Mouse (Mus musculus) spleen, postnatal 14 days (tissue): ENCODE results near the gene Borcs6.
"Not testable (repeated sequence)": the region's sequence is repeated elsewhere in the genome, so short reads cannot be mapped to it uniquely, and the experiment has no call there.

Source experiments
- DNase-seq, 2 experiments: peaks; one replicate each; pipeline ENCODE4 v3.0.0; 2021 to 2022; ENCODE audit warnings: low spot score in 2 of 2

The Borcs6 gene

DNA sequence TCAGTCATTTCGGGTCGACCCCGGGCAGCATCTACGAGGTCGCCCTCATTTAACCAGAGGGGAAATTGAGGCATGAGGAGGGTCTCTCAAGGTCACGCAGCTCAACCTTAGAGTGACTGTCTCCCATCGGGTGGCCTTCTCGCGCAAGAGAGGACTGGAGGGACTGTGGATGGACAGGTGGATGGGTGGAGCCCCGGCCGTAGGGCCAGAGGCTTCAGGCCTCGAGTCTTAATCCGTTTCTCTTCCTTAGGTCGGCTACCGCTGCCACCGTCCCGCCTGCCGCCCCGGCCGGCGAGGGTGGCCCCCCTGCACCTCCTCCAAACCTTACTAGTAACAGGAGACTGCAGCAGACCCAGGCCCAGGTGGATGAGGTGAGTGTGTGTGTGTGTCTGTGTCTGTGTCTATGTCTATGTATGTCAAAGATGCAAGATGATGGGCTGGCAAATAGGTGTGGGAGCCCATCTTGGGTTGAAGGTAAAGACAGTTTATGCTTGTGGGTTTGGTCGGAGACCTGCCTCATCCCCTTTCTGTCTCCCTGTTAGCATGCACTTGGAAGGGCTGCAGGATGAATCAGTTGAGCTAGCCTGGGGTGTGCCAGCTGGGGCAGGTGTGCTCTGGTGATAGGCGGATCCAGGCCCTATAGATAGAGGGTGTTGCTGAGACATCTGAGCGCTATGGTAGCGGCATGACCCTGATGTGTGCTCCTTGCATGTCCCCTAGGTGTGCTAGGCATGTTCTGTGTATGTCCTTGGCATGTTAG is 29.5 kb downstream of the Borcs6 start:
- DNase-seq = no peak

DNA sequence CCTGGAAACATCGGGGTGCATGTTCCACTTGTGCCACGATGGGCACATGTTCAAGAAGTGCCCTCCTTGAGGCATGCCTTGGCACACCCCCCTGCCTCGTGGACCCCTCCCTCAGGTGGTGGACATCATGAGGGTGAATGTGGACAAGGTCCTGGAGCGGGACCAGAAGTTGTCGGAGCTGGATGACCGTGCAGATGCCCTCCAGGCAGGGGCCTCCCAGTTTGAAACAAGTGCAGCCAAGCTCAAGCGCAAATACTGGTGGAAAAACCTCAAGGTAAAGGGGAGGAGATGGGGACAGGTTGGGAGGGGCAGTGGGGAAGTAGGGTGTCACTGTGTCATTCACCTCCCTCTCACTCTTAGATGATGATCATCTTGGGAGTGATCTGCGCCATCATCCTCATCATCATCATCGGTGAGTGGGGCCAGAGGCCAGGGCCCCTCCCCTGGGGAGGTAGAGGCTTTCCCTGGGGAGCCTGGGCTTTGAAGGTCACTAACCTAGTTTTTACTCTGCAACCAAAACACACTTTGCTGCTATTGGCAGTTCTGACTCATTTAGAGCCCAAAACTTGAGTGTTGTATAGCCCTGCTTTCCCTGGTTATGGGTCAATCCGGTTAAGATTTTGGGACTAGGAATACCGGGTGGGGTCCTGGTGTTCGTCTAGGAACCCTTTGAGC is 30.2 kb downstream of the Borcs6 start:
- DNase-seq = no peak

DNA sequence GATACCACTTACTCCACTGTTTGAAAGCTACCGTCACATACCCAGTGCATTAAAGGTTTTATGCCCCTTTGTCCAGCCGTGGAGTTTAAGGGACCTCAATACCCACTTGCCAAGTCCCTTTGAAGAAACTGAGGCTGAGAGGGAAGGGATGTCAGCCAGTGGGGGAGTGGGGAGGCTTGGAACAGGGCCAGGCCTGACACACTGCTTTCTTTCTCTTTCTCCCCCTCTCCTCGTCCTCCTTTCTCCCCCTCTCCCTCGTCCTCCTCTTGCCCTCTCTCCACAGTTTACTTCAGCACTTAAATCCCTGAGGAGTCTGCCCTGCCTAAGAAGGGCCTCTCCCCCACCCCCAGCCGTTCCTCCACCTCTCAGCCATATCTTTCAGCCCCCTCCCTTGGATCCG is 30.9 kb downstream of the Borcs6 start:
- no peak for DNase-seq

DNA sequence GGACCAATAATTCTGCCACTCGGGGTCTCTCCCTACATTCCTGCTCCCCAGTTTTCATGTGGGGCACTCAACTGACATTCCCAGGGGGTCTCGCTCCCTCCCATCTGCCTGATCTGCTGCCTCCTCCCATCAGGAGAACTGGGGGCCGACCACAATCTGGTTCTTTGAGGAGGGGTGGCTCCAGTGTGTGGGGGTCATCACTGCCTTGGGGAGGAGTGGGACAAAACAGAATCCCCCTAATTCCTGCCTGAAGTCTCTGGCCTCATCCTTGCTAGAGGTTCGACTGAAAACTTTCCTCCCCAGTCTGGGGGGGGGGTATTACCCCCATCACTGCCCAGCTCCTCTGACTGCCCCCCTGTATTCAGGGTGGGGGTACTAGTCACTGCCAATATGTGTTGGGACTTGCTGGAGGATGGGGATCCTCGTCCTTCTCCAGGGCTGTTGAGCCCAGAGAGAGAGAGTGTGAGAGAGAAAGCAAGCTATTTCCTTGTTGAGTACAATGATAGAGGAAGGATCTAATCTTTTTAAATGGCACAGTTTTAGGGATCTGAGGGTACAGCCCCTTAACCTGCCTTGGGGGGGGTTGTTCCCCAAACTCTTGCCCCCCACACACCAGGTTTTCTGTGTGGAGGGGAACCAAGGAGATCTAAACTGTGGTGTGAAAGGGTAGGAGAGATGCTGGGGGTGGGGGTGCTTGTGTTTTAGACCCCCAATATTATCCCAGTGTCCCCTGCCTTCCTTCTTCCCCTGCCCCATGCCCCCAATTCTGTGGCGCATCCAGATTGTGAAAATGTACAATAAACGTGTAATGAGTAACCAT is 32.3 kb downstream of the Borcs6 start:
- DNase-seq = no peak

DNA sequence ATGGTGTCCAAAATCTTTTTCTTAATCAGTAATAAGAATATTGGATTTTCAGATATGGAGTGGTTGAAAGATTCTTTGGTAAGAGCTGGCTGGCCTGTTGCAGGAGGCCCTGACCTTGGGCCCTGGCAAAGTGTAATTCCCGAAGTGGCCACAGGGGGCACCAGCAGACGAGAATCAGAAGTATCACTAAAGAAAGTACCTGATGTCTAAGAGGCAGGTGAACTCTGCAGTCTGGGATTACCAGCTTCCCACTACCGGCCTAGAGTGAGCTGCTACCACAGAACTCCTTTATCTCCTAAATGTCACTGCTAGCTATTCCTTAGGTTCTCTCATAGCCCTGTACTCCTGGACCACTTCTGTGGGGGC is 32.9 kb downstream of the Borcs6 start:
- peak; percentile 83 to 93 for DNase-seq

DNA sequence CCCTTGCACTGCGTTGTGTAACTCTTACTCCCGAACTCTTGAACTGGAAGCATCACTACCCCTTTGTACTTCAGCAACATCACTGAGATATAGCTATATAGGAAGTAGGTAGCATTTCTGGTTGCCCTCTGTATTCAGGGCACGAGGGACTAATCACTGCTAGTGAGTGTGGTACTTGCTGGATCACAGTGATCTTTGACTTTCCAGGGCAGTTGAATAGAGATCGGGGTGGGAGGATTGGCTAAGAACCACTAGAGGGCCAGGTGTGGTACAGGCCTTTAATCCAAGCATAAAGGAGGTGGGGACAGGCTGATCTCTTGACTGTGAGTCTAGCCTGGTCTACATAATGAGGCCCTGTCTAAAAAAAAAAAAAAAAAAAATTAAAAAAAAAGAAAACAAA is 33.4 kb downstream of the Borcs6 start:
- no peak for DNase-seq

DNA sequence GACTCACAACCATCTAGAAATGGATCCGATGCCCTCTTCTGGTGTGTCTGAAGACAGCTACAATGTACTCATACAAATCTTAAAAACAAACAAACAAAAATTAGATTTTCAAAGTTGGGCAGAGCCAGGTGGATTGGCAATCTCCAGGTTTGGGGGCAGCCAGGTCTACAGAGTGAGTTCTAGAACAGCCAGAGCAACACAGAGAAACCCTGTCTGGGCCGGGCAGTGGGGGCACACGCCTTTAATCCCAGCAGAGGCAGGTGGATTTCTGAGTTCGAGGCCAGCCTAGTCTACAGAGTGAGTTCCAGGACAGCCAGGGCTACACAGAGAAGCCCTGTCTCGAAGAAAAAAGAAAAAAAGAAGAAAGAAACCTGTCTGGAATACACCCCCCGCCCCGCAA is 34.3 kb downstream of the Borcs6 start:
- DNase-seq = not testable (repeated sequence)

DNA sequence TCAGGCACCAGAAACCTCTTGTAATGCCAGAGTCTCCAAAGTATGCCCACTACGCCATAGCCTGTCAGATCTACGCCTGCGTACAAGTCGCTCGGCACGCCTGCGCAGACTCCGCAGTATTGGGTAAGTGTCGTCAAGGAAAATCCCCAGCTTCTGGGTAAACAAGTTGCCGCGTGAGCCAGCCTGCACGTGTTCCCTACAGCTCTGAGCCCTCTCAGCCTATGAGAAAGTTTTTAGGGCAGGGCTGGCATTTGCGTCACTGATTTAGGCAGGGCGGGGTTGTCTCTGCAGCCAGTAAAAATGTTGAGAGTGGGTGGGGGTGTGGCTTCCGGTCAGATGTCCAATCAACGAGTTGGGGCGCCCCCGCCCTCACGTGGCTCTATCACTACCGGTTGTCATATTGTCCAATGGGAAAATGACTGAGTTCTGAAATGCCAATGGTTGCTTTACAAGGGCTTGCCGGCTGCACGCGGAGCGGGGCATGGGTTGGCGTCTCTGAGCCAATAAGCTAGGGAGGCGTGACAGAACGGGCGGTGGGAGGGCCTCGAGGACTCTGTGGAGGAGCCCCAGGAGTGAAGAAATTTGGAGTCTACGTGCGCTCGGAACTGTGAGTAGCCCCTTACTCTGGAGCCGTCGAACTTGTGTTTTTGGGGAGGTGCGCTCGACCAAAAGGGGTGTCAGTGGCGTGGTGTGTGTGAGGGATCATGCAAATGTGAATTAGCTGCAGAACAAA is 35.3 kb downstream of the Borcs6 start, which contains the start of gene Per1:
Per1 (plus strand) TSS at position 521 of the 733 bp plus-strand sequence.
- DNase-seq = peak; percentile 93 to 94

DNA sequence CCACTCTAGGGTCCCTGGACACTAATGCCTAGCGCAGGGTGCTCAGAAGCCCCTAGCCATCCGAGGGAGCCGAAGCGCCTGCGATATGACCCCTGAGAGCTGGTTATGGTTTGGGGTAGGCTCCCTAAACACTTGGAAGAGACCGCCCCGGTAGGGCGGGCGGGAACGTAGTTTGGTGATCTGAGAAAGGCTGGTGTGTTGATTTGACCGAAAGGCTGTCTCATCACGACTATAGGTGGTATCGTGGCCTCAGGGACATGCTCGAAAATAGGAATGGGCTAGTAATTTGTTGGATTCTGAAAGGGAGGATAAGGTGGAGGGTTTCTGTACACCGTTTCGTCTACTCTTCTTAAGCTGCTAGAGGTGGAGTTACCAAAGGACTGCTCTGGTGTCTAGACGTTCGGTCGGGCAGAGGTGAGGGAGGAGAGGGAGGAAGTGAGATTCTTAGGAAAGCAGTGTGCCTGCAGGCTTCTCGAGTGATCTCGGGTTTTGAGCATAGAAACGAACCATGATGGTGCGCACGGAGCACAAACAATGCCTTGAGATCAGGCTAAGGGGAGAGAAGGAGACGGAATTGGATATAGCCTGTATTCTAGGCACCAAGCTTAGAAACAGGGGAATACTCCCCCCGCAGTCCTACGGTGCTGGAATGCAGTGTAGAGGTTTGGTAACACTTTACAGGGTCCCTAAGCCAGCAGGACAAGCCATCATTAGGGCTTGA is 36.2 kb downstream of the Borcs6 start:
- DNase-seq = no peak

DNA sequence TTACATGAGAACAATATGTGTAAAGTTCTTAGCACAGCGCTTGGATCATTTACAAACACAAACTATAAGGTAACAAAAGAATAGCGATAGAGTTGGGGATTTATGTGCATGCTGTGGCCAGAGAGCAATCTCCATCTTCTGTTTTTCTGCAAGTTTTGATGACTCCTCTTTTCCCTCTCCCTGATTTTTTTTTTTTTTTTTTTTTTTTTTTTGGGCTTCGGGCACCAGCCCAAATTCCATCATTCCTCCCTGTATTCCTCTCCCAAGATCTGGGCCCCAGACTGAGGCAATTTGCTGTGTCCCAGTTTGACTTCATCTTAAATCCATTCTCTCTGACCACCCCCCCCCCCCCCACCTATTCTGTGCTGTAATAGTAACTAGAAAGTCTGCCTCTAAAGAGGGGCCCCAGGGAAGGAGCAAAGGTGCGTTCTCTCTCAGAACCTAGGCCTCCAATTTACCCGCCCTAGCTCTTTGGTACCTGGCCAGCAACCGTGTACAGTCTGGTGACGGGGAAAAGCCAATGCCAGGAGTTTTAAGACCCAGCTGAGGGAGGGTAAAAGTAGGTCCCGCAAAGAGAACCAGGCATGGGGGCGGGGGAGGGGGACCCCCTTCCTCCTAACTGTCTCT is 37.0 kb downstream of the Borcs6 start:
- no peak for DNase-seq

DNA sequence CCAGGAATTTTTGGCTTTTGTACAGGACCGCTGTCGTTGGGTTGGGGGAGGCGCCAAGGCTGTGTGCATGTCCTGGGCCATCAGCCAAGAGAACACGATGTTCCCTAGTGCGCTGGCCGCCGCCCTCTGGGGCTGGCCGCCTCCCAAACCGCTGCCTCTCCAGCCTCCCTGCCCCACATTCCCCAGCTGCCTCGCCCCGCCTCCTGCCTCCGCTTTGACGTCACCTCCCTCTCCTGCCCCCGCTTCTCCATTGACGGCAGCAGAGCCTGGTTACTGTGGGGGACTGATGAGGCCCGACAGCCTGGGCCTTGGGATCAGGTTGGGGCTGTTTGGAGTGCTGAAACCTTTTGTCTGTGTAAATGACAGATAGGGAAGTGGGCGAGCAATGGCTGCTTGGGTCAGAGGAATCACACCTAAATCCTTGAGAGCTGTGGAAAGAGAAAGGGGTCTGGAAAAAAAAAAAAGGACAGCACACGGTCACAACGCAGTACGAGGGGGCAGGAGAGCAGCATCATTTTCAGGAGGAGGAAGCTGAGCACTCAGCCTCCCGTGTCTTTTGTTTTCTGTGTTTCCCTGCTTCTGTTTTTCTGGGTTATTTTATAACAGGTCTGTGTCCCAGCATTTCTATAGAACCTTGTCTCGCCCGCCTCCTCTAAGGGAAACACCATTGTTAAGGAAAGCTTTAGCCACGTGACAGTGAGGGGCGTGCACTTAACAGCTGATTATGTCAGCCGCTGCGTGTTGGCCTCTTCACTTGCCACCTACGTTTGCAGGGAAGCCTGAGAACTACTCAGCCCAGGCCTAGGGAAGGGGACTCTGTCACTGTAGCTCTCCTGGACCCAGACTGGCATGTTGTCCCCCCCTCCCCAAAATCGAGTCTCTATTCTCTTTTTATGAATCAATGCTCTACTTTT is 37.7 kb downstream of the Borcs6 start:
- DNase-seq = peak; percentile 92 to 94

DNA sequence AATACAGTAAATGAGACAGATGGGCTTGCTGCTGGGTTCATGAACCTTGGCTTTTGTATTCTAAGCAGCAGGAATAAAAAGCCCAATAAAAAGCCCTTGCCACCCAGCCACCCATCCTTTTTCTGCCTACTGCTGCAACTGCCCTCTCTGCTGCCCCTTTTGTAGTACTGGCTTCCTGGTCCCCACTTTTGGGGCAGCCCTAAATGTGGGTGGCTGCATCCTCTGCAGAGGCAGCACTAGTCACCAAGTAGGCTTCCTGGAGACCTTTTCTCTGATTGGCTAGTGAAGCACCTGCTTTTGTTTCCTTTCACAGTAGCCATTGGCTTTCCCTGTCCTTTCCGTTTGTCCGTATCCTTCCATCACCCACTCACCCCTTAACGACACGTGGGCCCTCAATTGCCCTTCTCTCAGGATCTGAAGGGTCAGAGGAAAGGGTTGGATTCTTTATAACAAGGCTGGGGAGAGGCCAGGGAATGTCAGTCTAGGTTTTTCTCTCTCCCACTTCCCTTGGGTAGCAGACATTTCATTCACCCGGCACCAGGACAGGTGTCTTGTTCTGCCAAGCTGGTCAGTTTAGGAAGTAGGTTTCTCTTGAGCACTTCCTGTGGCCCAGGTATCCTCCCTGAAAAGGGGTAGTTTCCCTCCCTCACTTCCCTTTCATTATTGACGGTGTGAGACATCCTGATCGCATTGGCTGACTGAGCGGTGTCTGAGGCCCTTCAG is 38.7 kb downstream of the Borcs6 start:
- DNase-seq = no peak

DNA sequence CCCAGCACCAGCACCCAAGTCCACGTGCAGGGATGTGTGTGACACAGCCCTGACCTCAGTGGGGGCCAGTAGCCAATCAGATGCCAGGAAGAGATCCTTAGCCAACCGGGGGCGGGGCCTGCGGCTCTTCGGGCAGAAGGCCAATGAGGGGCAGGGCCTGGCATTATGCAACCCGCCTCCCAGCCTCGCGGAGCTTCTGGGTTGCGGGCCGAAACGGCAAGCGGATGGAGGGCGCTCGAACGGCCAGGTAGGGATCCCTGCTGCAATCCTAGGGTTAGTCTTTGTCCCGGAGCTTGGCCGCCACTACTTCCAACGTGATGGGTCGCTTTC is 39.2 kb downstream of the Borcs6 start:
- peak; percentile 91 to 93 for DNase-seq

DNA sequence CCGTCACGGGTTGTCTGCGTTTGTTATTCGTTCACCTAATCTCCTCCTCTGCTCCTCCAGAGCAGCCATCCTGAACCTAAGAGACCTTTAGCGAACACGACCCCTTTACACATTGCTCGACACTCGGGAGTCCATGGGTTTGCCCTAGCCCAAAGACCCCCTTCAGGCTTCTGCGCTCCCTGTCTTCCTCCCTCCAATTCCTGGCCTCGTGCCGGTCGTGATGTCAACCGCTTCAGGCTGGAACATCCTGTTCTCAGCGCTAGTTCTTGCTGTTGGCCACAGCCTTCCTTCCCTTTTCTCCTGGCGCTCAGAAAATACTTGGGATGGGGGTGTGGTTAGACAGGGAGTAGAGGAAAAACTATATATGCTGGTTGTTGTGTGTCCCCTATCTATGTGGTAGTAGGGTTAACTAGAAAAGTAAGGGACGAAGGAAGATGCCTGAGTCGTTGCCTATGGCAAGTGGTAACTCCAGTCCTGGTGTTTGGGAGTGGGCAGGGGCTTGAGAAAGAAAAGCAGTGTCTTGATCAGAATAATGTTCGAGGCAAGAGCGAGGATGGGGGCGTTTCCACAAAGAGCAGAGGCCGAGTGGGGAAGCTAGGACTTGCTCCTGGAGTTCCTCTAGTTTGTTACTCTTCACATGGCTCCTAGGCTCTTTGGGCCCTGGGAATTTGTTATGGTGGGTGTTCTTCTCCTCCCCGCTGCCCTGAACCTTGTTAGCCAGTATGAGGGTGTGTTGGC is 39.8 kb downstream of the Borcs6 start:
- DNase-seq = peak; percentile 32 to 35

DNA sequence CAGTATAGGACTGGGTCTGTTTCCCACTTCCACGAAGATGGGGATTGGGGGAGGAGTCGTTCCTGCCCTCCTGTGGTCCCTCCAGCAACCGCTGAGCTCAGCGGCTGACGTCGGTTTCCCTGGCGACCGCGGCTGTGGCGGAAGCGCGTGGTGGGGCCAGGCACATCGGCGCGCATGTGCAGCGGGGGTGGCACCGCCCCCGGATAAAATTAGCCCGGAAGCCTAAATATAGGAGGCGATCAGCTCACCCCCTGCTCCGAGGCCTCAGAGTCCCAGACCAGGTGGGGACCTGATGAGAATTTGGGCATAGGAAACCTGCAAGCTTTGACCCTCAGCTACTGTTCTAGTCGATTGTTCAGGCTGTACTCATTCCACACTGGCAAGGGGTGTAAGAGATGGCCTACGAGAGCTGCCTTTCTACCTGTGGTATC is 40.4 kb downstream of the Borcs6 start:
- peak; percentile 78 to 86 for DNase-seq

DNA sequence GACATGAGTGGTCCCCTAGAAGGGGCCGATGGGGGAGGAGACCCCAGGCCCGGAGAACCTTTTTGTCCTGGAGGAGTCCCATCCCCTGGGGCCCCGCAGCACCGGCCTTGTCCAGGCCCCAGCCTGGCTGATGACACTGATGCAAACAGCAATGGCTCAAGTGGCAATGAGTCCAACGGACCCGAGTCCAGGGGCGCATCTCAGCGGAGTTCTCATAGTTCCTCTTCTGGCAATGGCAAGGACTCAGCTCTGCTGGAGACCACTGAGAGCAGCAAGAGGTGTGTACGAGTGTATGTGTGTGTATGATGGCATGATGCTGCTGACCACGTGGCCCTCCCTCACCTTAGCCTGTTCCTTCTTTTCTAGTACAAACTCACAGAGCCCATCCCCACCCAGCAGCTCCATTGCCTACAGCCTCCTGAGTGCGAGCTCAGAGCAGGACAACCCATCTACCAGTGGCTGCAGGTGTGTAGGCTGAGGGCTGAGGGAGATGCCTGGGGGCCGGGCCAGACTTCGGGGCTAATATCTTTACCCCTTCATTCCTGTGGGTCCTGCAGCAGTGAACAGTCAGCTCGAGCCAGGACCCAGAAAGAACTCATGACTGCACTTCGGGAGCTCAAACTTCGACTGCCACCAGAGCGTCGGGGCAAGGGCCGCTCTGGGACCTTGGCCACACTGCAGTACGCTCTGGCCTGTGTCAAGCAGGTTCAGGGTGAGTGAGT is 41.3 kb downstream of the Borcs6 start:
- no peak for DNase-seq

DNA sequence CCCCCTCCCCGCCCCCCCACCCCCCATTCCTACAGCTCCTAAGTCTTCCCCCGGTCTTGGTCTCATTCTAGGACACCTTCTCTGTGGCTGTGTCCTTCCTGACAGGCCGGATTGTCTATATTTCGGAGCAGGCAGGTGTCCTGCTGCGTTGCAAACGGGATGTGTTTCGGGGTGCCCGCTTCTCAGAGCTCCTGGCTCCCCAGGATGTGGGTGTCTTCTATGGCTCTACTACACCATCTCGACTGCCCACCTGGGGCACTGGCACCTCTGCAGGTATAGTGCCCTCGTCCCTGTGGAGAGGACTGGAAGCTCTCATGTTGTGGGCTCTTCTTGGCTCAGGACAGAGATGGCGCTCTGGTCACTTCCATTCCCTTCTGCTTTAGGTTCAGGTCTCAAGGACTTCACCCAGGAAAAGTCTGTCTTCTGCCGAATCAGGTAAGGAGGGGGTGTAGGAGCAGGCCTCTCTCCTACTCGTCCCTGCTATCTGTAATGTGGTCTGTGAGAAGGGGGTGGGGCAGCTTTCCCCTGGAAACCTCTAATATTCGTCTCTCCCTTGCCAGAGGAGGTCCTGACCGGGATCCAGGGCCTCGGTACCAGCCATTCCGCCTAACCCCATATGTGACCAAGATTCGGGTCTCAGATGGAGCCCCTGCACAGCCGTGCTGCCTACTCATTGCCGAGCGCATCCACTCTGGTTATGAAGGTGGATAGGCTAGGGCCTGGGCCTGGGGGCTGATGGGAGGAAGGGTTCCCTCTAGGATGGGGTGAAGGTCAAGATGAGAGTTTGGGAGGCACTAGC is 42.3 kb downstream of the Borcs6 start:
- no peak for DNase-seq
